Mouse (Mus musculus): ENCODE results near the gene Grasp.

The Grasp gene

GRCm38 (mm10) chr15:101224006-101224906 lies at the start of gene Grasp:
Gene Grasp, plus strand, starts transcription at chr15:101224188.
- peak; percentile 77 to 82 for DNase-seq

DNA sequence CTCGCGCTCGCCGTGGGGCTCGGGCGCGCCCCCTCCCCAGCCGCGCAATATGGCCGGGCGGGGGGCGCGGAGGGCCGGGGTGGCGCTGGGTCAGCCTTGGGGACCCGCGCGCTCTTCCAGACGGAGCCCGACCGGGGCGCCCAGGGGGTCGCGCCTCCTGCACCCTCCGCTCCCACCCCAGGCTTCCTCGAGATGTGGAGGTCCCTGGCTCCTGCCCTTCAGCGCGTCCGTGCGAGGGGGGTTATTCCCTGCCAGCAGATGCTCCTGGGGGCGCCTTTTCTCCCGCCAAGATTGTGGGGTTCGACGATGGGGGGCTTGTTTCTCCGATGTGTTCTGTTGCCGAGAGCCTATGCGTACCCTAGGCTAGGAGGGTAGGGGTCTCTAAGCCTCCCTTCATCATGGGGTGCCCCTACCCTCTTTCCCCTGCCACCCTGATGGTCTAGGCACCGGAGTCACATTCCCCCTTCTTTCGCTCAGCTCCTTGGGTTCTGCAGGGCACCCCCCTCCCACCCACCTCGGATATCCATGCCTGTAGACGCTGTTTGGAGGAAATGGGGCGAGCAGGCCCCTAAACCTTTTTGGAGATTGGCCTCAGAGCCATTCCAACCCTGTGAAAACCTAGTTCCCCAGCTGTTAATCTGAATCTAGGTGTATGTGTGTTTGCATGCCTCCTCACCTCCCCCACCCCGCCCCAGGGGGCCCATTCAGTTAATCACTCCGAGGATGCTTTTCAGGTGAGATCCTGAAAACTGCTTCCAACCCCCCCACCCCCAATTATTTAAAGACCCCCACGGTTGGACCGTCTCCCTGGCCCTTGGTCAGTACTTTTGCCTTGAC lies 49.5 kb upstream of the Grasp start:
- DNase-seq = peak; percentile 41 to 49

DNA sequence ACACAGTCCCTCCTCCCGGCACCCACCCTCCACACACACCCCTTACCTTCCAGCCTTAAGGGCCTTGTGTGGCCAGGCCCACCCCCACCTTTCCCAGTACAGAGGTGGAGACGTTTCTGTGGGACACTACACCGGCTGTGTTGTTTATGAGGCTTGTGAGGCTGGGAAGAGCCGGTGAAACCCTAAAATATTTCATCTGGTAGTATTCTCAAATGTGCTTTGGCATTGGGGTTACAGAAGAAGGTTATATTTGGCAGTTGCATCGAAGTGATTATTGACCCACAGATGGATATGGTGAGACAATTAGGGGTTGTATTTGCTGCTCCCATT lies 48.9 kb upstream of the Grasp start:
- DNase-seq = no peak

- DNase-seq = peak; percentile 27 to 42
Measured at GRCm38 (mm10) chr15:101175613-101176283, 48.2 kb upstream of the Grasp start.

DNA sequence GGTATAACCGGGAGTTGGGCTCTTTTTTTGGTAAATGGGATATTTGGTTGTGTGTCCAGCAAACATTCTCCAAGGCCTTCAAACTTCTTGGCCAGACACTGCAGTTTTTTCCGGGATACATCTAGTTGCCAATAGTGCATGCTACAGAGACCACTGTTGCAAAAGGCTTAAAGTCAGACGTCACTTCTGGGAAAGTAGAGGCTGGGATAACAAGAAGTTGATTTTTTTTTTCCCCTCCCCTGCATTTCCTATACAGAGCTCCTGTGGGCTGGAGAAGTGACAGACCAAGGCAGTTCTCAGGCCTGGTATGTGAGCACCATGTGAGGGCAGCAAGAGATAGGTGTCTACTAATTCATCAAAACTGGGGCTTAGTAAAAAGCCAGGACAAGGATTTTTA lies 47.7 kb upstream of the Grasp start:
- no peak for DNase-seq

DNA sequence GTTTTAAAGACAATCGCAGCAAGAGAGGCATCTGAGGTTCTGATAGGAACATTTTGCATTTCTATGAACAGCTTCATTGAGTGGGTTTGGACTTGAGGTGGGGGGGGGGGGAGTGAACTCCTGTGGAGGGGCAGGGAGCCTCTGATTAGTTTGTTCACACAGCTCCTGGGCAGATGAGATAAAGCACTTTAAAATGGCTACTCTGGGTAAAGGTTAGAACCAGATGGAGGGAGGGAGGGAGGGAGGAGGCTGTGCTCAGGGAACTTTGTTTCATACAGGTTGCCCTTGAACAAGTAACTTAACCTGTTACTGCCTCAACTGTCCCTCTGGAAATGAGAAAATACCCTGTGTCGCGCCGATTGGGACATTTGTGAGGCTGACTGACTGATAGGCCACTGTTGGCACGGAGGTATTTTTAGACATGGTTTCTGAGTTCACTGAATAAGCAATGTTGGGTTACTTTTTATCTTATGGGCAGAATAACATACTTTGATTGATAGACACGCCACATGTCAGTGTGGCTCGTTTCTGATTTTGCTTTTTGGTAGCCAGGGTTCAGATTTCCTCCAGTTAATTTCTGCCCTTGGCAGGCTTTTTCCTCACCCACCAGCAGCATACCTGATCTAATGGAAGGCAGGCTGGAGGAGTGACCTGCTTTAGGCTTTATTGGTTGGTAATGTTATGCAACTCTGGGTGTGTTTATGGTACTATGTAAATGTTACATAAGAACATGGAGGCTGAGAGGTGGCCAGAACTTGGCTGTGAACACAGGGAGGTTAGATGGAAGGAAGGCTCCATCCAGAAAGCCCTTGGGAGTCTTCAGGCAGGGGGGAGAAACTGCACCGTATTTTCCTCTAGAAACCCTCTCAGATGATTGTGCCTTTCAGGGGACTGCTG lies 46.9 kb upstream of the Grasp start:
- peak; percentile 35 to 44 for DNase-seq

DNA sequence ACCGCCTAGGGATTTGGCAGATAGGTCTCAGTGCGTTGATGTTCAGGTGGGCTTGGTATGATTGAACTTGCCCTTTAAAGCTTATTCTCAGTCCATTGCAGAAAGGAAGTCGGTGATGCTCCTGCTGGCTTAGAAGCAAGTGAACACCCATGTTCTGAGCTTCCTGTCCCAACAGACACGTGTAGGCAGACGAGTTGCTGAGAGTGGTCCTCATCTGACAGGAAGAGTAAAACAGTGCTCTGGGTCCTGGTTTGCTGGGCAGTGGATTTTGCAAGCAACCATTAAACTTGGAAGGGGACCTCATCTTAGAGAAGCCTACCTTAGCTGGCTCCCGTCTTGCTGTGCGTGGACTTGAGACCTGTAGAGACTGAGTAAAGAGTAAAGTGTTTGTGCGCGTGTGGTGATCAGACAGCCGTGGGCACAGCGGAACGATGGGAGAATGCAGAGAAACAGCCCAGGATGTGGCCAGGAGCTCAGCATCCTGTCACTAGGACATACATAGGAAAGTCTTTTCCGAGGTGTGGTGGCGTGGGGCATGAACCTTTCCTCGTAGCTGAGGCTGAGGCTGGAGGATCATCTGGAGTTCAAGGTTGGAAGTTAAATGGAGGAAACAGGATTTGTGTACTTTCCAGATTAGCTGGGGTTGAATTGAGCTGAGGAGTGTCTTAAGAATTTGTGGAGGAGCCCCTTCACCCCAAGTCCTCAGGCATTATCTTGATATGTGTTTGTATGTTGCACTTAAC lies 43.5 kb upstream of the Grasp start:
- no peak for DNase-seq

DNA sequence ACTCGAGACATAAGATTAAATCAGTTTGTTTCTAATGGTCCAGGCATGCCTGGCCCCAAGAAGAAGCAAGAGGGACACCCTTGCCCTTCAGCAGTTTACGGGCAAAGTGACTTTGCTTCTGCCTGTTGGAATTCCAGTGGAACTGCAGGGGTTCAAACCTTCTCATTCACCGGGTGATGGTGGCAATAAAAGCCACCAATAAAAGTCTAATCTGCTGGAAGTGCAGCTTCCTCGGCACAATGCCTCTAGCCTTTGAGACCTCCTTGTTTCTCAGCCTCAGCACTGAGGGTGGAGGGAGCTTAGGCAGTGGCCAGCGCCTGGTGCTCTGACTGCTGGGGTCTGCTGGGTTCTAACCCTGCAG lies 42.9 kb upstream of the Grasp start:
- no peak for DNase-seq

DNA sequence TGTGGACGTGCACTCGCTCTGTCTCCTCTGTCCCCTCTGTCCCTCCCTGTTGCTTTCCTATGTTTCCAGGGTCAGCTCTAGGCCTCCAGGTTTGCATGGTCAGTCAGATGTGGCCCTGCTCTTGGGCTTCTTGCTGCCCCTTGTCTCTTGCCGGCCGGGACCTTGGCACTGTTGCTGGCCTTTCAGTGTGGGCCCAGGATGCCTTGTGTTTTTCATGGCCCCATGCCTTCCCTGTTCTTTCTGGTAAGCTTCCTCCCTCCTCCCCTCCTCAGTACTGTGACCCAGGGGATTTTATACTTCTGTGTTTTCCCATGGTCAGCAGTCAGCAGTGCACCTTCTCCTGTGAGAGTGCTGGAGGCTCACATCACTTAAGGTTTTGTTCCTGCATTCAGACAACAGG lies 42.5 kb upstream of the Grasp start:
- DNase-seq = no peak

DNA sequence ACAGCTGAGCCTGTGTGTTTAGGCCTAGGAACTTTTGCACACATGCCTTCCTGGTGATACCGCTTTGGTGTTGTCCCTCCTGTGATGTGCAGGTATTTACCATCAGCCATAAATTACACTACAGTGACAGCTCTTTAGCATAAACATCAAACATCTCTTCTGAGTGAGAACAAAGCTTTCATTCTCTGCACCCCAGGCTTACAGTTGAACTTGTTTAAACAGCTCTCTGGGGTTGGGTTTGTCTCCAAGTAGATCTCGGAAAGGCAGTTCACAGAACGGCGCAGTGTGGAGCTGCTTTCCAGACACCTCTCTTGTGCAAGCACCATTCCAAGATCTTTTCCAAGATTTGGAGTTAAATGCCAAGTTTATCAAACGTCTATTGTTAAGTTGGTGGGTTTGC lies 41.3 kb upstream of the Grasp start:
- DNase-seq = no peak

- DNase-seq = no peak
Measured at GRCm38 (mm10) chr15:101184300-101184699, 39.7 kb upstream of the Grasp start.

DNA sequence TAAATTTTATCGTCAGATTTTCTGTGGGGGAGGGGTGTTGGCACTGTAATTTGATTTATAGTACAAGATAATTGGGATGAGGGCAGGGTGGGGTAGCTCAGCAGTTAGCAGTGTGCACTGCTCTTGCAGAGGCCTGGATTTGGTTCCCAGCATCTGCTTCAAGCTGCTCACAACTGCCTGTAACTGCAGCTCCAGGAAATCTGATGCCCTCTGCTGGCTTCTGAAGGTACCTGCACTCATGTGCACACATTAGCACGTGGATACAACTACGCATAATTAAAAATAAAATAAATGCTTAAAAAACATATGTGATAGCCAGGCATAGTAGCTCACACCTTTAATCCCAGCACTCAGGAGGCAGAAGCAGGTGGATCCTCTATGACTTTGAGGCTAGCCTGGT lies 38.4 kb upstream of the Grasp start:
- DNase-seq = no peak

GRCm38 (mm10) chr15:101187907-101188306 lies 36.1 kb upstream of the Grasp start:
- DNase-seq = no peak

- no peak for DNase-seq
Measured at GRCm38 (mm10) chr15:101189981-101190761, 33.8 kb upstream of the Grasp start.

DNA sequence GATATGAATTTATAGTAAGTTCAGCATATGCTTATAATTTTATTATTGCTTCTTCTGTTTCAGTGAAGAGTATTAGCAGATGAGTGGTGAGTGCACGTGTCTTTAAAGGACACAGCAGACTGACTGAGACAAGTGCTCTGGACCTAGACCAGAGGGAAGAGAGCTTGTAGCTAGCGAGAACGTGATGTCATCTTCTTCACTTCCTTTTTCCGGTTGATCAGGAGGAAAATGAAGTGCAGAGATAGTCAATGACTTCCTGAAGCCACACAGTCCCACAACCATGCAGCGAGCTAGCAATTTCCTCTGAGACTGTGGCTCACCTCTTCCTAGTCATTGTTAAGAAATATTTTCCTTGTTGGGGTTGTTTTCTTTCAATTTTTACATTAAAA lies 33.2 kb upstream of the Grasp start:
- DNase-seq = no peak

- no peak for DNase-seq
Measured at GRCm38 (mm10) chr15:101191459-101192259, 32.3 kb upstream of the Grasp start.

GRCm38 (mm10) chr15:101192260-101192640 lies 31.7 kb upstream of the Grasp start:
- DNase-seq = no peak

DNA sequence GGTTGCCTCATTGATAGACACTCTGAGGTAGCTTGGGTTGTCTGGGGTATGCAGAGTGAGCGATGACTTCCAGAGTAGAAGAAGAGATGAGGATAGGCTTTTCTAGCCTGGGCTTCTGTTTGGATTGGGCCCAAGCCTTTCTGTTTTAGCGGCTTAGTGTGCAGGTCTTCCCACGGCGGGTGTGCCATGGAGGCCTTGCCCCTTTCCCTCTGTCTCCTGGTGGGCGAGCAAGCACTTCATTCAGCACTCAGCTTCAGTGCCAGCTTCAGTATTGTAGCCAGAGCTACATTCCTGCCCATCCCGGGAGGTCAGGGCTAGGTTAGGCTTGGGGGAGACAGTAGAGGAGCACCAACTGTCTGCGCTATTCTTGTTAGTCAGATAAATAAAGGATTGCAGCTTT lies 31.3 kb upstream of the Grasp start:
- DNase-seq = no peak

- no peak for DNase-seq
Measured at GRCm38 (mm10) chr15:101193971-101194370, 30.0 kb upstream of the Grasp start.

Data from cerebellum, postnatal 36 days (tissue).